Mouse (Mus musculus): ENCODE data around the gene Cypt14.
"Not testable (repeated sequence)": the region's sequence is repeated elsewhere in the genome, so short reads cannot be mapped to it uniquely, and the experiment has no call there.

Cypt14 gene
- long read RNA-seq, experiment 1: 0 reads
- long read RNA-seq, experiment 2: 0 reads

GRCm38 (mm10) chrX:39863504-39863903 lies at the start of gene Cypt14:
Gene Cypt14, minus strand, starts transcription at chrX:39863604.
- intact Hi-C loops (cut with DNase I): not testable (repeated sequence)

Data from adrenal gland (tissue).